Mouse (Mus musculus) CD4-positive, CD25-positive, alpha-beta regulatory T cell, adult 4 months (primary cell): ENCODE results near the gene Caly. TPM values are rescaled to one million over a fixed set of nuclear protein-coding genes. Genes with fewer than 3 reads are reported as not detected.

Source experiments
- ATAC-seq: one replicate; pipeline ENCODE4 v1.8.0; 2017
- polyA plus RNA-seq, 2 experiments: library from polyadenylated mRNA; unstranded; fragments of 100-300 nt; shearing (Covaris generic); gene quantifications; one replicate each; pipeline ENCODE4 v1.2.1; 2017

Gene Caly
- polyA plus RNA-seq, 2 experiments from 2014 or later = not detected

GRCm38 (mm10) chr7:140081408-140082241, 723 bp downstream of the Caly start:
- no peak for ATAC-seq

GRCm38 (mm10) chr7:140080503-140081156, 1.7 kb downstream of the Caly start:
- ATAC-seq = peak; percentile 71

- ATAC-seq = peak; percentile 66
Observed at GRCm38 (mm10) chr7:140078711-140079110, 3.6 kb downstream of the Caly start.

DNA sequence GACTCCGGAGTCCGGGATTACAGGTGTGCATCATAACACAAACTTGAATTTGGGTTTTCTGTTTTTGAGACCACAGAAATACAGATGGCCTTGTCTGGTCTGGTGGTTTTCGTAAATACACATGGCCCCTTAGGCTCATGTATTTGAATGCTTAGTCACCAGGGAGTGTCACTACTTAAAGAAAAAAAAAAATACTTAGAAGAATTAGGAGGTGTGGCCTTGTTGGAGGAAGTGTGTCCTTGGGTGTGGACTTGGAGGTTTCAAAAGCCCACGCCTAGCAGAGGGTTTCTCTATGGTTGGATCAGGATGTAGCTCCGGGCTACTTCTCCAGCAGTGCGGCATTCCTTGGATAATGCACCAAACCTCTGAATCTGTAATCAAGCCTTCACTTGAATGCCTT, 4.7 kb downstream of the Caly start:
- no peak for ATAC-seq

GRCm38 (mm10) chr7:140070042-140070711, 12.2 kb downstream of the Caly start:
- ATAC-seq = no peak

DNA sequence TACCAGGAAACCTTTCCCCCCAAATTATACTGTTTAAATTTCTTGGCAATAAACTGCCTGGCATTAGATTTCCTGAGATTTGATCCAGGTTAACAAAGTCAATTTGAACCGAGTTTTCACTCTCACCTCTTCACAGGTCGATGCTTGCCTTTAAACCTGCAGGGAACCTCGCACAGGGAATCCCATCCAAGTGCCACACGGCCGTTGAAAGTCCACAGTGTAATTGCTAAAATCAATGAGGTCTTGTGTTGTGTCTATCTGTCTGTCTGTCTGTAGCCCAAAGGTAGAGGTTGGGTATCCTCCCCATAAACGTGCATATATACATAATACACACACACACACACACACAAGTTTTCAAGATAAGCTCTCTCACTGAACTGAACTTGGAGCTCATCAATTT, 15.0 kb downstream of the Caly start:
- ATAC-seq = no peak

DNA sequence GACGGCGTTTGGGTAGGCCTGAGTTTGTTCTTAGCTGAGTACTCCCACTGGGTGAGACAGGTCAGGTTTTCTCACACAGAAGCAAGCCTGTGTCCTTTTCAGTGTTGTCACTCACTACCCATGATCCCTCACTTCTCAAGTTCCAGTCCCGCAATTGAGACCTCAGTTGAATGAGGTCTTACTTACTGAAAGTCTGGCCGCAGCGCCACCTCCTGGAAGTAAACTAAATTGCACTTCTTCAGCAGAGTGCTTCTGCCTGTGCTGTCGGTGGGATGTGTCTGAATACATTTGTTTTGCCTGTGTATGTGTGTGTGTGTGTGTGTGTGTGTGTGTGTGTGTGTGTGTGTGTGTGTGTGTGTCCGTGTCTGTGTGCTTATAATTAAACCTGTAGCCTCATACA, 19.3 kb downstream of the Caly start:
- peak; percentile 58 for ATAC-seq

- no peak for ATAC-seq
Observed at GRCm38 (mm10) chr7:140062307-140062706, 20.0 kb downstream of the Caly start.

DNA sequence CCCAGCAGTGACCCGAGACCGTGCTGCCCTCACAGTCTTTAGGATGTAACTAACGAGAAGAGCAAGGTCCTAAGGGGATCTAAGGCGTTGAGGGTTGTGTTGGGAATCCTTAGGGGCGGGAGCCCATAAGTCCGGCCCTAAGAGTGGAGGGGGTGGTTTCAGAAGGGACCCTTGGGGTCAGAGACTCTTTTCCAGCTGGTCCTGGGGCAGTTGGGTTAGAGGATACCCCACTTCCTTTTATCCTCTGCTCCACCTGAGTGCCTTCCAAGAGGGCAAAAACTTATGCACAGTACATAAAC, 20.6 kb downstream of the Caly start:
- ATAC-seq = no peak

DNA sequence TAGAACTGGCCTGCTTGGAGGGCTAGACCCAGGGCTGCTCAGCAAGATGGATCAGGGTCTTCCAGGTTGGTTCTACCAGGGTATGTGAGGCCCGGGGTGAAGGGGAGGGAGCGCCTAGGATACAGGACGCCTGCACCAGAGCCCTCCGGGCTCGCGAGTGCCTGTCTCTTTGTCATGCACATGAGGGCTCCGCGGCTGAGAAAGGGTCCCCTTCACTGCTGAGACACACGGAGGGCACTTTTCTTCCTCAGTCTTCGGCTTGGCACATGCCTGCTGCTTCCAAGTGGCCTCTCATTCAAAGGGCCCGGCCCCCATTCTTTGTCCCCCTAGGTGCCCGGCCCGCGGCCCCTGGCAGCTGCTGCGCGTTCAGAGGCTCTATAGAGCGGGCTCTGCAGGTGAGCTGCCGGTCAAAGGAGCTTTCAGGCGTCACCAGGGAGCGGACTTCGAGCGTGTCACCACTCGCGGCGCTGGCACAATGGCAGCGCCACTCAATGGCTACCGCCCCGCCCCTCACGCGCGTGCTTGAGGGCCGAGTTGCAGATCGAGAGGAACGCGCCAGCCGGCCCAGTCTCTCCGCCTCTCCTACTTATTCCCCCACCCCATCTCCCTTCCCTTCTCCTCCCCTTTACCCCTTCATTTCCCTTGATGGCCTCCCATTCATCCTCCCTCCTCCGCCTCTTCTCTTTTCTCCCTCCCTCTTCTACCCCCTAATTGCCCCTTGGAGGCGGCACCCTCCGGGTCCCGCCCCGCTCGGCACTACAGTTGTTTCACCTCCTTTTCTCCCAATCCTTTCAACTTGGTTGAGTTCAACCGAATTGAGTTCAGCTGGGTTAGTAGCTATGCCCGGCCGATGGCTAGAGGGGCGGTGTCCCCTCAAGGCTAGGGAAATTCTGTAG, 21.2 kb downstream of the Caly start:
- ATAC-seq = no peak

DNA sequence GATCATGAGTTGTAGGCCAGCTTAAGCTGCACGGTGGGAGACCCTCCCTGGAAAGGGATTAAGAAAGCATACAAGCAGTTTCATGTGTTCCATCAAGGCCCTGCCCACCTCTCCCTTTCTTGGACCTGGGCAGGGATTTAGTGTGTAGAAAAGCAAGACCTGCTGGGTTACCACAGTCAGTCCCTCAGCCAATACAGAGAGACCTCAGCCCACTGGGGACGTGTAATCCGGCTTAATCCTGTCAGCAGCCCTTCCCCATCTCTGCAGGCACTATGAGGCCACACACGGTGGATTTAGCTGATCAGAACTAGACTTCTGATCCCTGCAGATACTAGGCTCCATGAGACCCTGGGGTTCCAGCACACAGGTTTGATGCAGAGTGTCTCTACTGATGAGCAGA, 22.7 kb downstream of the Caly start:
- no peak for ATAC-seq

- no peak for ATAC-seq
Observed at GRCm38 (mm10) chr7:140058528-140058927, 23.8 kb downstream of the Caly start.

GRCm38 (mm10) chr7:140057413-140058407, 24.6 kb downstream of the Caly start:
- ATAC-seq = no peak

DNA sequence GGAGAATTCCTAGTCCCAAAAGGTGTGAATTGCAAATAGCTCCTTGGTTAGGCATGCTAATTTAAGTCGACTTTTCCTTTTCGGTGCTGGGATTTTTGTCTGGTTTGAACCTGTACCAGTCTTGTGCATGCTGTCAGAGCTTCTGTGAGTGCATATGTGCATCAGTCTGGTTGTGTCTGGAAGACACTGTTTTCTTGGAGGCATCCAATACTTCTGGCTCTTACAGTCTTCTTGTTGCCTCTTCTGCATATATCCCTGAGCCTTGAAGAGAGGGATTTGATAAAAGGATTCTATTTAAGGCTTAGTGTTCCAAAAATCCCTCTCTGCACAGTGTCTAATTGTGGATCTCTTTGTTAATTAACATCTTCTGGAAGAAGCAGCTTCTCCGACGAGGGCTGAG, 28.2 kb downstream of the Caly start:
- no peak for ATAC-seq

GRCm38 (mm10) chr7:140049115-140049689, 33.1 kb downstream of the Caly start:
- peak; percentile 53 for ATAC-seq

GRCm38 (mm10) chr7:140048361-140049114, 33.8 kb downstream of the Caly start, which contains the start of gene Msx3:
TSS of gene Msx3 (minus strand) at chr7:140049089.
- peak; percentile 5 for ATAC-seq

GRCm38 (mm10) chr7:140047811-140048311, 34.5 kb downstream of the Caly start:
- ATAC-seq = no peak

GRCm38 (mm10) chr7:140045546-140045945, 36.8 kb downstream of the Caly start:
- no peak for ATAC-seq

DNA sequence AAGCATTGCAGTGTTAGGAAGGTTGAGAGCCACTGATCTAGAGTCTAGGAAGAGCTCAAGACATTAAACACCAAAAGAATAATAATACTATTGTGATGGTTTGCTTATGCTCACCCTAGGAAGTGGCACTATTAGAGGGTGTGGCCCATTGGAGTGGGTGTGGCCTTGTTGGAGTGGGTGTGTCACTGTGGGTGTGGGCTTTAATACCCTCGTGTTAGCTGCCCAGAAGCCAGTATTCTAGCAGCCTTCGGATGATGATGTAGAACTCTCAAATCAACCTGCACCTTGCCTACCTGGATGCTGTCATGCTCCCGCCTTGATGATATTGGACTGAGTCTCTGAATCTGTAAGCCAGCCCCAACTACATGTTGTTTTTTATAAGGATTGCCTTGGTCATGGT, 39.6 kb downstream of the Caly start:
- no peak for ATAC-seq

DNA sequence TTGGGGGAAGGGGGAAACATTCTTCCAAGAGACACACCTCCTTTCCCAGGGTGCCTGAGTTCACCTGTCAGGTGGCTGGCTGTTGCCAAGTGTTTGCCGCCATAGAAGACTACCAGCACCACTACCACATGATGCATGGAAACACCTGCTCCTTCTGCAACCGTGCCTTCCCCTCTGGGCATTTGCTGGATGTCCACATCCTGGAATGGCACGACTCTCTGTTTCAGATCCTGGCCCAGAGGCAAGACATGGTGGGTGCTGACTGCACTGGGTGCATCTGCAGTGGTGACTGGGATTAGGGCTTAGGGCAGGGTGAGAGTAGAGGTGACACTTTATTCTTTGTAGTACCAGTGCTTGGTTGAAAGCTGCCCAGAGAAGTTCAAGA, 45.2 kb downstream of the Caly start:
- ATAC-seq = no peak
